Mouse (Mus musculus) cerebellum, postnatal 10 days (tissue): ENCODE data around the gene Gm20390.
"Not testable (repeated sequence)": the region's sequence is repeated elsewhere in the genome, so short reads cannot be mapped to it uniquely, and the experiment has no call there.

ENCODE experiments used
- DNase-seq, 2 experiments: peaks; one replicate each; pipeline ENCODE4 v3.0.0; 2021; ENCODE audit warnings: mixed read lengths in 2 of 2

The Gm20390 gene

DNA sequence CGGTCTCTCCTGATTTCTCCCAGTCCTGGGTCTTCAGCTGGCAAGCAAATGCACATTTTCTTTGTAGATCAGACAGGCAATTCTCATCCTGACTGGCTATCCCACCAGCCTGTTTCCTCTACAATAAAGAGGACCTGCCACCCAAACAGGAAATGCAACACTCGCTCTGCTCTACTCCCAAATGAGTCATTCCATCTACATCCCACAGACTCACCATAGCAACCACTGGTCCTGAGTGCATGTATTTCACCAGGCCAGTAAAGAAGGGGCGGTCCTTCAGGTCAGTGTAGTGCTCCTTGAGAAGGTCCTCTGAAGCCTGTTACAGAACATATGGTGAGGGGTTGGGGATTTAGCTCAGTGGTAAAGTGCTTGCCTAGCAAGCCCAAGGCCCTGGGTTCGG lies 5.1 kb downstream of the Gm20390 start:
- no peak for DNase-seq

- no peak for DNase-seq
Measured at GRCm38 (mm10) chr11:93961482-93961881, 6.6 kb downstream of the Gm20390 start.

DNA sequence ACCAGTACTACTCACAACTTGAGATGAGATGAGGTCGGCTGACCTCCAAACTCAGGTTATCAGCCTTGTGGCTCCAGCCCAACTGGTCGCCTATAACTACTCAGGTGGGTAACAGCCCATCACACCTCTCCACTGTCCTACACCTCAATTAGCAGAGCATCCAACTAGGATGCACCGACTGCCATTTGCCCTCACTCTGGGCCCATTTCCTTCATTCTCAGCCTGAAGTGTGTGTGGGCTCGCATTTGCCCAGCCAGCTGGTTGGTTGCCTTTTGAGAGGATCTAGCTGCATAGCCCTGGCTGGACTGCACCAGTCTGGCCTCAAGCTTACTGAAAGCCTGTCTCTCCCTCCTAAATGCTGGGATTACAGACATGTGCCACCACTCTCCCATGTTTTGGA lies 10.3 kb downstream of the Gm20390 start:
- no peak for DNase-seq

- DNase-seq: peak in 1 of 2 experiments; percentile 17
Measured at GRCm38 (mm10) chr11:93957031-93957555, 11.0 kb downstream of the Gm20390 start.

GRCm38 (mm10) chr11:93956159-93956558 lies 11.9 kb downstream of the Gm20390 start, which contains the start of gene Nme2:
Gene Nme2 (minus strand): TSS chr11:93956259.
- no peak for DNase-seq

GRCm38 (mm10) chr11:93955256-93956150 lies 12.6 kb downstream of the Gm20390 start:
- peak; percentile 93 to 96 for DNase-seq

DNA sequence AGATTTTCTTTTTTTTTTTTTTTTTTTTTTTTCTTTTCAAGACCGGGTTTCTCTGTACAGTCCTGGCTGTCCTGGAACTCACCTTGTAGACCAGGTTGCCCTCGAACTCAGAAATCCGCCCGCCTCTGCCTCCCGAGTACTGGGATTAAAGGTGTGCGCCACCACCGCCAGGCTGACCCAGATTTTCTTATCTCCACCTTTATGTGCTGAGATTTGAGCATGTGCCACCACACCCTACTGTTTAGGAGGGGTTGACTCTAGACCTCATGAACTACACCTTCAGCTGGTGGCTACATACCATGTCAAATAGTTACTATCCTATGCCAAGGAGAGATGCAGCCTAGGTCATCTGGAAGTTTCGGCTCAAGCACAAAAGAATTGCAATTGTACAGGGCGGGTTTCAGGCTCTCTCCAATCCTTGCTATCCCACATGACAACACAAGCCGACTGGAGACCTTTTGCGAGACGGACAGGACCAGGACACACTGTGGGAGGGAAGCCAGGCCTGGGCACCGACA lies 13.3 kb downstream of the Gm20390 start:
- DNase-seq: peak in 1 of 2 experiments; percentile 41

GRCm38 (mm10) chr11:93952376-93952775 lies 15.7 kb downstream of the Gm20390 start:
- no peak for DNase-seq

DNA sequence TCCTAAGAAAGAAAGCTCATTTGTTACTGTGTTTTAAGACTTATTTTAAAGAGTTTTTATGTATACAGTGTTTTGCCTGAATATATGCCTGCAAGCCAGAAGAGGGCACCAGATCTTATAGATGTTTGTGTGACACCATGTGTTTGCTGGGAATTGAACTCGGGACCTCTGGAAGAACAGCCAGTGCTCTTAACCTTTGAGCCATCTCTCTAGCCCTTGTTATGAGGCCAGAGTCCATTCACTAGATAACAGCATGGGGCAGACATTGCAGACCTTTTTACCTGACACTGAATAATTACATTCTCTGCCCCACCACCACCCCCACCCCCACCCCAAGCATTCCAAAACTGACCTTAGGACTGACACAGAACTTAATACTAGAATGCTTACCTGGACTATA lies 18.0 kb downstream of the Gm20390 start:
- no peak for DNase-seq

- DNase-seq: no peak
Measured at GRCm38 (mm10) chr11:93948887-93949567, 19.1 kb downstream of the Gm20390 start.

DNA sequence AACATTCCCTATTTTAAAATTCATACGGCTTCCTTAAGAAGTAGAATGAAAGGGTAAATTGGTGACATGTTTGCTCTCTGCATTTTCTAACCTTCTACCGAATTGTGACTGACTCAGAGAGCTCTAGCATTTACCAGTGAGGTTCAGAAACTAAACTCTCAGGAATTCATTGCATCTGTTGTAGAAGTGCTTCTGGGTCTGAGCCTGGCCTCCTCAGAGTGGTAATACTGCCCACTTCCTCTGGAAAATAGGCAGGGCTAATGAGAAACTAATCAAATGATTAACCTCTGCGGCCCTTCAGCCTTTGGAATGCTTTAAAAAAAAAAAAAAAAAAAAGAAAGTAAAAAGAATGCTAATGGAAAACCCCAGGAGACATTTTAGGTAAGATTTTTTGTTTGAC lies 23.1 kb downstream of the Gm20390 start:
- no peak for DNase-seq

DNA sequence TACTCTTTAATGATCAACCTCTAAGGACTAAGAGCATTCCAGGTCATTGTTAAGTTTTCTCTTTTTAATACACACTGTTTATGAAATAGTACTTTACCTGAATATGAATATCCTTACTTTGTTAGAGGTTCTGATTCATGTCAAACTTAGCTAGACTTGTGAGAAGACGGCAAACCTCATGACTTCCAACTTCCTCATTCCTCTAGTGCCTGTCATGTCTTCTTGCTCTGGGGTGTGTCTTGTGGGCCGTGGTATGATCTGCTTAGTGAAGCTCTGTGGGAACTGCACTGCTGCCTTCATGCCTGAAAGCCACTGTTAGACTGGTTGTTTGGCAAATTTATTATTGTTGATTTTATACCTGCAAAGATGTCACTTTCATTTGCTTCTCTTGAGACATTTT lies 27.2 kb downstream of the Gm20390 start:
- no peak for DNase-seq

- no peak for DNase-seq
Measured at GRCm38 (mm10) chr11:93929106-93929505, 39.0 kb downstream of the Gm20390 start.

DNA sequence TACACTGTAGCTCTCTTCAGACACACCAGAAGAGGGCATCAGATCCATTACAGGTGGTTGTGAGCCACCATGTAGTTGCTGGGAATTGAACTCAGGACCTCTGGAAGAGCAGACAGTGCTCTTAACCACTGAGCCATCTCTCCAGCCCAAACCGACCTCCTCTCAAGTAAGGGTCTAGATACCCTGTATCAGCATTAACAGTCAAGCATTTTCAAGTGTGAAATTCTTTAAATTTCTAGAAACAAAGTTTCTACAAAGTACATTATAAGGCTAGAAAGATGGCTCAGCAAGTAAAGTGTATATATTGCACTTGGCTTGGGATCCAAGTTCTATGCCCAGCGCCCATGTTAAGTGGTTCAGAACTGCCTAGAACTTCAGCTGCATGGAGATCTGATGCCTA lies 53.1 kb downstream of the Gm20390 start:
- DNase-seq: not testable (repeated sequence)

DNA sequence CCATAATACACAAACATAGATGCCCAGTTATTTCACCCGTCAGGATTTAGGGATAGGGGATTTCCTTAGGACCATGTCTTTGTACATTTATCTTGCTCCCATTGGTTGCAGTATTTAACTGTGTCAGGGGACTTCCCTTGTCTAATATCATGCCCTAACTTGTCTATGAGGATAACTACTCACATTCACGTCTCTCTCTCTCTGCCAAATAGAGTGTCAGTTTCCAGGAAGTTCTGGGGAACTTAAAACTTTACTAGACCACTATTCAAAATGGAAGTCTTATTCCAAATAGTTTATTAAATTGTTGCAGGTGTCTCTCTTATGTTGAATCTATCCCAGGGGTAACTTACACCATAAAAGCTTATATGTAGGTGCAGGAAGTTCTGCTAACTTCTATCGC lies 56.5 kb downstream of the Gm20390 start:
- no peak for DNase-seq

GRCm38 (mm10) chr11:93908829-93909228 lies 59.3 kb downstream of the Gm20390 start:
- DNase-seq: no peak

DNA sequence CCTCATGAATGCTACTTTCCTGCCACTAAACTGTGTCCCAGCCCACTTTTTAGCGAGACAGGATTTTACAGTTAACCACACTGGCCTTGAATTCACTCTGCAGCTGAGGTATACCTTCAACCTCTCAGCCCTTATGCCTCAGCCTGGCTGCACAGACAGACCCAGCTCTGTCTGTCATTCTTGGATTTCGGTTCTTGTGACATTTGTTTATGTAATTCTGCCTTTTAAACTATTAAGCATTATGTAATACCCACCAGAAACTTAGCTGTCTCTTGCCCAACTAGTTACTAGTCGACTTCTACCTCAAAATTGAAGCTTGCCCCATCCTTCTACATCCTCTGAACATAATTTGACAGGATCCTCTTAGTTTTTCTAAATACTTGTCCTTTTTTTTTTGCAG lies 60.3 kb downstream of the Gm20390 start:
- no peak for DNase-seq

- no peak for DNase-seq
Measured at GRCm38 (mm10) chr11:93906834-93907233, 61.3 kb downstream of the Gm20390 start.
